Mouse (Mus musculus): ENCODE measurements at regions not wholly inside any gene's neighbourhood (a gene's known extent, or its start where the extent isn't known, plus 50 kb on each side); places are given as distances from the start of the nearest gene placed in this dataset.
"Not testable (repeated sequence)": the region's sequence is repeated elsewhere in the genome, so short reads cannot be mapped to it uniquely, and the experiment has no call there.

DNA sequence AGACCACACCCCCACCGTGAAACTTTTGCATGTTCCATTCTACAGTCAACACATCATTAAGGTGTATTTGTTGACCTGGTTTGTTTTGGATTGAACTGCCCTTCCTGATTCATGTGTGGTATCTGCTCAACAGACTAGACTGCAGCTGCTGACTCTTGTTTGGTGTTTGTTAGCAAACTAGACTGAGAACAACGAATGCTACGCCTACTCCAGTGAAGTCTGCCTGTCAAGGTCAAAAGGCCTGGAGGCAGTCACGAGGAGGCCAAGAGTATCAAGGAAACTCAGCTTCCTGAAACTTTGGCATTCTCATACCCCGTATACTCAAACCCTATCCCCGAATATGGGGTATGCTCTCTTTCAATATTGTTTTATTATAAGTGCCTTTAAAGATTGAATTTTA is 194.2 kb upstream of the Spin1 start:
- DNase-seq (ENCODE audit: low spot score in 2 of 2); intact Hi-C loops (cut with DNase I): not testable (repeated sequence)

DNA sequence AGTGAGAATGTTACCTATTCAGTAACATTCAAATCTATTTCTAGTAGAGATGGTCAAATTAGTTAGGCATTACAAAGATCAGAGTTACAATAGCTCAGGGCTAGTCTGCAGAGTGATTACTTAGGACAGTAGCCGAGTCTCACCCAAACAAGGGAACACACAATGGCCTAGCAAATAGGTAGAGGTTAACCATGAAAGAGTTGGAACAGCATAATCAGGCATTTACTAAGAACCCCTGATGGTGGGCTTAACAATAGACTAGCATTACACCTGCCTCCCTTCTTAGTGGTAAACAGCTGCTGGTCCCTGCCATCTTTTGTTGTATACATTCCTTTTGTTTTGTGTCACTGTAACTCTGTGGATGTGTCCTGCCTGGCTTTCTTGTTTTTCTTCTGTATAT is 193.8 kb upstream of the Spin1 start:
- intact Hi-C loops (cut with DNase I) = no loop called here
- DNase-seq (ENCODE audit: low spot score in 2 of 2) = no peak

DNA sequence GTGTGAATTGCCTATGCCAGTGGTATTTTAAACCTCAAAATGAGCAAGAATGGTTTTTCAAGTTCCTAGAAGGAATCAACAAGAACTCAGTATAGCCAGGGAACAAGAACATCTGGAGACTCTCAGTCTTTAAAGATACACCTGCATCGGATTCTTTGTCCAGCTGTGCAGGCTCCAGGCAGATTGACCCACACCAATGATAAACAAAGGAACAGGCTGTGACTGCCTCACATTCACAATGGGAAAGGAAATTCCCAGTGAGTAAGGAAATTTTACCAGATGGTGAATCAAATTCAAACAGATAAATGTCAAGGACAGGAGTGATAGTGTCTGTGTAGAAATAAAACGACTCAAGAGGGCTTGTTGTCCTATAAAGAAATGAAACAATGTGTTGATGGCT is 187.9 kb upstream of the Spin1 start:
- intact Hi-C loops (cut with DNase I); DNase-seq (ENCODE audit: low spot score in 2 of 2): not testable (repeated sequence)

DNA sequence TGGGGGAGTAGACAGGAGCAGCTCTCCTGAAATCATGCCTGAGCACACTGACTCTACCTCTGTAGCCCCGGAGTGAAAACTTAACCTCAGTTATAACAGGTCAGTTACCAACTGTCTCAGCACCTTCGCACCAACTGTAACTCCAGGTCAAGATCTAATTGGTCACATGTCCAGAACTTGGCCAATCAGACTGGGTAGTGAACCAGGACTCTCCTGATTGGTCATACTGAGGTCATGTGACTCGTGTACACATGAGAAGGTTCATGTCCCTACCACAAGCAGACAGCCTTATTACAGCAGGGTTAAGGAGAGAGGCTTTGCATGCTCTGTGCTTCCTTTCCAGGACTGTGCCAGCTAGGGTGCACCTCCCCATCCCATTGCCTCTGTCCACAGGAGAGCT is 166.7 kb upstream of the Spin1 start:
- DNase-seq (ENCODE audit: low spot score in 2 of 2); intact Hi-C loops (cut with DNase I): not testable (repeated sequence)

DNA sequence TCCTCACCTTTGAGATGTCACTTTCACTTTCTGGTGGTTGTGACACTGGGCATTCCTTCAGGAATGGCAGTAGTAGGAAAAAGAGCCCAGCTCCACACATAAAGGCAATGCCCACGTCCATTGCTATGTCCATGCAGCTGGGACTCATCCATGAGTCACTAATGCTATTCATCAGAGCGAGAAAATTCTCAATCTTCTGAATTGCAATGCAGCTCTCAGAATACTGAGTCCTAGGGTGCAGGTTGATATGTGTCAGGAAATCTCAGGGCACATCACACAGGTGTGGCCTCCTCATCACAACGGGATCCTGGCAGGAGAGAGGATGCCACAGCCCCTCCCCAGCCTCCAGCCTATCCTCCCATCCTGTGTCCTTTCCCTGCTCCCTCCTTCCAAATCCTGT is 158.1 kb upstream of the Spin1 start:
- no peak for DNase-seq (ENCODE audit: low spot score in 2 of 2)

DNA sequence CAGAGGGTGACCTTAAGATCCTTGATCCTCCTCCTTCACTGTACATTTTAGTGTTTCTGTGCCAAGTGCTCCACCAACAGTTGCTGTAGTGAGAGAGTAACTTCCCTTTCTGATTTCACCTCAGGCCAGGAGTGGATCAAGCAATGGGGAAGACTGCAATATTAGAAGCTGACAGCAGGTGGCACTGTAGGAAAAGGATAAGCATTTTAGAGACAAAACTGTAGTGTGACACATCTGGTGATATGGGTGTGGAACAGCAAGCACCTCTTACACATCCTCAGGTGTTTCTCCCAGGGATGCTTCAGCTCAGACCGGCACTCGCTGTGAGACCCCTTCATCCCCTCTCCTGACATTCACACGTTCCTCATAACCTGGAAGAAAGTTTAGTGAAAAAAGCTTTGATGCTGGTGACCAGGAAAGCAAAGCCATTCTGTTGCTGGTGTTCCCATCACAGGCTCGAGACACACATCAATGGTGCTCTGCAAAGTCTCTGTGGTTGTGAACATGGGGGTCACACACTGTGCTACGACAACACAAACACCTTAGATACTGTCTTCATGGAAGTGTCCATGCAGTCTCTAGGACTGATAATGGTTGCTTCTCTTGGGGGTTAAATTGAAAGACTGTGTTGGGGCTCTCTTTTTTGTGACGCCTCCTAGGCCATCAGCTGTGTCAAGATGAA is 151.0 kb upstream of the Spin1 start:
- intact Hi-C loops (cut with DNase I) = loop anchor here (2.0 to 10.0 kb wide), 4 partner anchors 153 to 668 kb away; partner anchors contain the start of gene Spin1
- peak; percentile 65 to 84 for DNase-seq (ENCODE audit: low spot score in 2 of 2)

More for the DNA sequence above, 158.1 kb upstream of the Spin1 start:
- intact Hi-C loops (cut with DNase I) = loop anchor here (10.0 kb wide), 1 partner anchor 252 kb away; no protein-coding TSS in a partner anchor

DNA sequence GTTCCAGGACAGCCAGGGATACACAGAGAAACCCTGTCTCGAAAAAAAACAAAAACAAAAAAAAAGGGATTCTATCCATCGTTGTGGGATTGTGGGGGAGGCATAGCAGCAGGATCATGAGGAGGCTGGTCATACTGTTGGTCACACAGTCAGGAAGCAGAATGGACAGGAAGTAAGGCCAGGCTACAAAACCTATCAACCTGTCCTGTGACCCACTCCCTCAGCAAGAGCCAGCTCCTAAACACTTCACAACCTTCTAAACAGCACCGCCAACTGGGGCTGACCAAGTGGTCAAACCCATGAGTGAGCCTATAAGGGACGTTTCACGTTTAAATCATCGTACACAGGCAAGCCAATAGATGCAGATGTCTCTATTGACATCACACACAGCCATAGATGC is 146.0 kb upstream of the Spin1 start:
- intact Hi-C loops (cut with DNase I) = loop anchor here (5.0 kb wide), 1 partner anchor 148 kb away; the partner anchor contains the start of gene Spin1
- DNase-seq (ENCODE audit: low spot score in 2 of 2) = no peak

DNA sequence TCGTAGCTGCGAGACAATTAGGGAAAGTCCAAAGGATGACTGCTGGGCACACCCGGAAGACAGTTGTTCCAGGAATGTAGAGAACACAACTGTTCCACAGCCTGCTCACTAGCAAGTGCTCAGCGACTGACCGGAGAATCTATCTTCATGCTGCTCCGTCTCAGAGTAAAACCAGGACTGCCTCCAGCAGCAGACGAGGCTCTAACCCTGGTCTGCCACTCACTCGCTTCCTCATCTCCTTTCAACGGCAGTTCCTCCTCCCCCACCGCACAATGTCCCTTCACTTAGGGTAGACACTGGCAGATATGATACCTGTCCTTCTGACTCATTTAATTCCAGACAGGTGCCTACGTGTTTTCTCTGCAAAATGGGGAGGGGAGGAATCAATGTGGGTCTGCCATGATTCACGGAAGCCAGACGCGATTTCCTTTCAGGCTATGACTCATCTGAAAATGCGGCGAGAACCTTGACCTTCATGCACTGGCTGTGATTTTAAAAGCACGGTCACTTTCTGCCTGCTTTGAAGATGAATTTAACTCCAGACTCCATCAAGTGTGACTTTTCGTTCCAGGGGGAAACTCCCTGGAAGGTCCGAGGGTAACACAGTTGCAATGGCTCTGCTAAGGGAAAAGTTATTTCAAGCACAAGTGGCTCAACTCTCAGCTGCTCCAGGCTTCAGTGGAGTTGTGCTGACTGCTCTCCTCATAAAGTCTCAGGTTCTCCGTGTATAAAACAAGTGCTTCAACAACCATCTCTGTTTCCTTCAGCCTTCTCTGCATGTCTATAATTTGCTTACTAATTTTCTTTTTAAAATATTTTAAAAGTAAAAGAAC is 142.4 kb upstream of the Spin1 start:
- DNase-seq (ENCODE audit: low spot score in 2 of 2) = no peak
- intact Hi-C loops (cut with DNase I) = no loop called here

DNA sequence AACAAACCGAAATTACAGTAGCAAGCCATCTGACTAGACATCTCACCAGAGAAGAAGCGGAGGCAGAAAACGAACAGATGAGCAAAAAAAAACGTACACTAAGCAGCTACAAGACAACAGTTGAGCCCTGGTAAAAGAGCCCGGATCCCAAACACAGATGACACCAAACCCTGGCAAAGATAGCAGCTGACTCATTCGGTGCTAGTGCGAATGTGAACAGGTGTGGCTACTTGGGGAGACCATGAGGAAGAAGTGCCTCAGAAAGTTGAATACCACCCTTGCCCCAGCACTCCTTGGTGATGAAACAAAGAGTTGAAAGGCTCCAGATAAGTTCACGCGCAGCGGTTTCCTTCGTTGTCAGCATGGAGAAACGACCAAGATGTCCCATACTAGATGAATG is 139.8 kb upstream of the Spin1 start:
- no peak for DNase-seq (ENCODE audit: low spot score in 2 of 2)
- intact Hi-C loops (cut with DNase I) = no loop called here

DNA sequence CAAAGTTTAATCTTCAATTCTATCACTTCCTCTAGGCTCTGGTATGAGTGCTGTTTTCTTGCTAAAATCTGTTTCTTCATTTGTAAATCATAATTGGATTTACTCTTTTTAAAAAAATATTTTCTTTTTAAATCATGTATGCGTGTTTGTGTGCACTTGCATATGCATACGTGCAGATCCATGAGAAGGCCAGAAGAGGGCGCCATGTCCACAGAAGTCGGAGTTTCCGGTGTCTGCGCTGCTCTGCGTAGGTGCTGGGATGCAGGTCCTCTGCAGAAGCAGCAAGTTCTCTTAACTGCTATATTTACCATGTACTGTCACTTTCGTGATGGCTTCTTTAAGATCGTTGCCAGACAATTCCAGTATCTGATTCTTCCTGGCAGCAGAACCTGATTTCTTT is 136.6 kb upstream of the Spin1 start:
- intact Hi-C loops (cut with DNase I) = no loop called here
- DNase-seq (ENCODE audit: low spot score in 2 of 2) = no peak

DNA sequence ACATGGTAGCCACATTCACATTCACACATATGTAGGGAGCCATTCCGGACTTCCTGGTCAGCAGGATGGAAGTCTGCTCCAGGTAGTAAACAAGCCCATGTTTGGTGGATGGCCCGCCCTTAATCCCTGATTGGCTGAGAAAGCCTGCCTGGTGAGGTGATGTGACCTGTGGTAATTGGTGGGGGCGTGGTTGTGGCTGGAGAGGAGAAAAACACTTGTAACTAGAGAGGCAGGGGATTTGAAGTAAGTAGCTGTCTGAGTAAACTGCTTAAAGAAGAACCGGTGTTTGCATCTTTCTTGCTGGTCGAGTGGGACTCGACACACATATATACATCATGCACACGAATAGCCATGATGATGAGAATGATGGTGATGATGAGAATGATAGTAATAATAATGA is 135.6 kb upstream of the Spin1 start:
- DNase-seq (ENCODE audit: low spot score in 2 of 2); intact Hi-C loops (cut with DNase I): not testable (repeated sequence)

DNA sequence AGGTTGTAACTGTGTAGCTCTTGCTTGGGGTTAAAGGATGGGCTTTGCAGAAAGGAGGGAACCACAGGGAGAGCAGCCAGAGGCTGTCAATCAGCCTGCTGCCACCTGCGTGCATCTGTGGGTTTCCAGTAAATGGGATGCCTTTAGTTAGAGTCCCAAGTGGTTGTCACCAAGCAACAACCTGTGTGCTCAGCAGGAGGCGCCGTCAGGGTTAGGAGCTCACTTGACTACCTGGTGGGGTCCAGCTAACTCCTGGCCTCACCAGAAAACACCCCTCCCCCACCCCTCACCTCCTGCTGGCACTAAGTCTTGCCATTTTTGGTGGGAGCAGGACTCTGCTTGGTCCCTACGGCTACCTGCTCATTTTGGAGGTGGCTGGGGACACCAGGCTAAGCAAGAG is 135.0 kb upstream of the Spin1 start:
- intact Hi-C loops (cut with DNase I) = no loop called here

DNA sequence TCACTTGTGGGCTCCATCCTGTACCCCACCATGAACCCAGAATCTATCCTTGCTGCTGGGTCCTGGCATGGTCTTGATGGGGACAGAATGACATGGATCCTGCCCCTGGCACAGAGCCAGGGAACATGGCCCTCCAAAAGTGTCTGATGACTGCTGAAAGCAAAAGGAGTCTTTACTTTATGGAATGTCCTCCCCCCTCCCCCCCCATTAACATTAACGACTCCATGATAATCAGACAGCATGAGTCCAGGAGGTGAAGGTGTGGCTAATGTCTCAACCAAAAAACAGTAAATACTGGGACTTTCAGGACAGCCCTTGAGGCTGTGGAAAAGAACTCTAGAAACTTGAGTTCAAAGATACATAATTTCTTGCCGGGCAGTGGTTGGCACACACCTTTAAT is 133.9 kb upstream of the Spin1 start:
- intact Hi-C loops (cut with DNase I) = no loop called here
- no peak for DNase-seq (ENCODE audit: low spot score in 2 of 2)

More for the DNA sequence above, 135.0 kb upstream of the Spin1 start:
- DNase-seq (ENCODE audit: low spot score in 2 of 2) = no peak

DNA sequence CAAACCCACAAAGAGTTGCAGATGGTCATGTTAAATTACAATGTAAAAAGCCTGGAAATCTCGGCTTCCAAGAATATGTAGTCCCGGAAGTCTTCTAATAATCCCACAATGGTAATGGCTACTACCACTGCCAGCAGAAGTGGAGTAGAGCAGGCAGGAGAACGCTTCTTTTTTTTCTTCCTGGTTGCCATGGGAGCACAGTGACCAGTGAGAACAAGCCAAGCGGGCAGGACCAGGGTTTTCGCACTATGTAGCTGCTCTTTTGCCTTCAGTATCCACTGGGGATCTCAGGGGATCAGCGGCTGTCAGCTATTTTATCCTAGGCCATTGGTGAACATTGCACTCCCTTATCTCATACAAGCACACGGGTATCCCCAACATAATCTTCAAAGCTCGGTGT is 127.3 kb upstream of the Spin1 start:
- intact Hi-C loops (cut with DNase I) = no loop called here

DNA sequence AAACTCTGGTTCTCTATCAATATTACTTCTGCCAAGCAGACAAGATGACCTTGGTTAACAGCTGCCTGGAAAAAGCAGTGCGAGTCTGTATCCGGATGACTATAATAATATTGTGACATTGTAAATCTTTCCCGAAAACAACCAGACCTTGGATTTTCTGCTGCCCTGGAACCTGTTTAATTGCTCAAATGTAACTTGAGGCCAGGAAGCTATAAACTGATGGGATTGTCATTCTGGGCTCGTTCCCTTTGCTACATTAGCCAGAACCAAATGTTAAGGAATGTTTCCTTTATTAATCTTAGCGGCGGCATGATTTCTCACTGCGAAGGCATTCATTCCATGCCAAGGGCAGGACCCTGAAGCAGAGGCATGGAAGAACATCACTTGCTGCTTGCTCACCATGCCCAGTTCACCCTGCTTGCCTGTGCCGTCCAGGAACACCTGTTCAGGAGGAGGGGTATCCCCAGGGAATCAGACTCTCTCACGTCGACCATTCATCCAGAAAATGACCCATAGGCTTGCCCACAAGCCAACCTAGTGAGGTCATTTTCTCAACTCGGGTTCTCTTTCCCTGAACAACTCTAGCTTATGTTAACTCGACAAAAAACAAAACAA is 125.3 kb upstream of the Spin1 start:
- intact Hi-C loops (cut with DNase I) = no loop called here
- no peak for DNase-seq (ENCODE audit: low spot score in 2 of 2)

More for the DNA sequence above, 127.3 kb upstream of the Spin1 start:
- no peak for DNase-seq (ENCODE audit: low spot score in 2 of 2)

DNA sequence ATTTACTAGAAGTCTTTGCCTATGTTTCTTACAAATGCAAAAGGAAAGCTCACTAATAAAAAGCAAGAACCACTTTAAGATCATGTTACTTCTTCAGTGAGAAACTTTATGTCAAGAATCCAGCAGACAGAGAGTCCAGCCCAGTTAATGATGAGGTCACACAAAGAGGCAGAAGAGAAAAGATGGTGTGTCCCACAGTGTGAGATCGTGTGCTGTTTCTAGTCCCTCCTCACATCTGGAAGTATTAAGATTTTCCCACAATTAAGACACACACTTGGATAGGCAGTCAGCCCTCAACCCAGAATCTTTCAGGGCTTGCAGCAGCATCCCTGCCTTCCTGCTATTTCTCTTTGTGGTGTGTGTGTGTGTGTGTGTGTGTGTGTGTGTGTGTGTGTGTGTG is 118.7 kb upstream of the Spin1 start:
- DNase-seq (ENCODE audit: low spot score in 2 of 2) = no peak
- intact Hi-C loops (cut with DNase I) = no loop called here

DNA sequence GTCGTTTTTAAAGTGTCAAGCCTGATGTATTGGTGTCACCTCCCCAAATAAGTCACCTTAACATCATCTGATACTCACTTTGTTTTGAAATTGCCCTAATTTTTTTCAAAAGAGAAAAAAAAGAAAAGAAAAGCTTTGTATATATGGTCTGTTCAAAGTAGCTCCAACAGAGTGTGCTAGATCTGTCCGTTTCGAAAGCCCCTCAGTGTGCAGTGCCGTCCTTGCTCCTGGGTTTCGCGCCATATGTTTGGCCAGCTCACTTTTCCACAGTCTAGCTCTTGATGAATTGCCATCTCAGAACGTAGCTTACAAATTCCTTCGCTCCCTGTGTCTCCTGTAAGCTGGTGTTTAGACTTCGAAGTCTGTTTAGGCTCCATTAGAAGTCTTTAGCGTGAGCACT is 117.7 kb upstream of the Spin1 start:
- intact Hi-C loops (cut with DNase I) = no loop called here
- DNase-seq (ENCODE audit: low spot score in 2 of 2) = no peak

DNA sequence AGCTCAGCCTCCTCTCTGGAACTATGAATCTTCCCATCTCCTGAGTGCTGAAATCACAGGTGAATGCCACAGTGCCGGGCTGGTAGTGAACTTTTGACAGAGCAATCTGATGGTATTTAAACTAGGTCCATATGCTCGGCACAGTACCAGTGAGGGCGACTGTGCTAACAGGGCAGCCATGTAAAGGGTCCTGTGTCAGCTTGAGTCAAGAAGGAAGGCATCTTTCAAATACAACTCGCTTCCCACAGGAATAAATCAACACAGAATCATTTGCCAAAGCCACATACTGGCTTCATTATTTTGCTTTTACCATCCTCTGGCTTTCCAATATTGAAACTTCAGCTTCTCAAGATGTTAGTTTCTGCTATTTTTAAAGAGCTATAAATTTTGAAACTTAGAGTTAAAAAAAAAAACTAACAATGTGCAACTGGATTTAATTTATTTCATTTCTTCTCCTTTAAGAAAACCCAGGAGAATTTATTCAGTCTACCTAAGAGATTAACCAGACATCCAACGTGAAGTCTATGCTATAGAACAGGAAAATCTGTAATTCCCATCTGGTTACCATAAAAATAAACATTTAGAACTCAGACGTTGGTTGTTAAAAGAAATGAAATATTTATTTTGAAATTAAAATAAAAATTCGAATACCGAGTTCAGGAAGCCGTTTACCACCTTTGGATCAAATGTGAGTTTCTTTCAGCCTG is 108.8 kb upstream of the Spin1 start:
- DNase-seq (ENCODE audit: low spot score in 2 of 2) = no peak
- intact Hi-C loops (cut with DNase I) = no loop called here

DNA sequence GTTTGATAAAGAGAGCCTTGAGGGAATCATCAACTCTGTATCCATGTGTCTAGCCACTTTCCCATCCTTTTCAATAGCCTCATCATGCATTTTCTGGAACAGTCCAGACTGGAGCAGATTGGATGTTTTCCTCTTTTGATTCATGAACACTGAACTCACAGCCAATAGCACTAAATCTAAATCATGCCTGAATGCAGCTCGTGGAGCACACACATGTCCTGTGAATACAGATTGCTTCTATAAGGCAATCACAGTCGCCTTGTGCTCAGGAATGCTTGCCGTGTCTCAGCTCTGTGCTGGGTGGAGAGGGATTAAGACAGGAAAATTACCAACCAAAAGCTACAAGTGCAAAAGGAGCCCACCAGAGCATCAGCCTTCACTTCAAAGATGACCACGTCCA is 100.9 kb upstream of the Spin1 start:
- intact Hi-C loops (cut with DNase I) = no loop called here

DNA sequence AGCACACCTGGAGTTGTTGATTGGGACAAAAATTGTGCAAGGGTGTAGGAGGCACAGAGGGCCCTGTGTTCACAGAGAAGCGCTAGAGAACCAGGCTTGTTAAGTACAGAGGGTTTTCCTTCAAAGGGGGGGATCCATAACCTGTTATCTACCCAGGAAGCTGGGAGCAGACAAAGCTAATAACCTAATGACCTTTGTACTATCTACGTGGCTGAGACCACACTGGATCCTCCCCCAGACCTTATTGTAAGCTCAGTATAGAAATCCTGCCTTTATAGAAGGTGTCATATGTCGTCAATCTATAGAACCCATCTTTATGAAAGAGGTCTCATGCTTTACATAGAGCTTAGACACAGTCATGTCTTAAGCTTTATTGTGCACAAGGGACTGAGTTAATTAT is 95.9 kb upstream of the Spin1 start:
- intact Hi-C loops (cut with DNase I) = no loop called here
- DNase-seq (ENCODE audit: low spot score in 2 of 2) = no peak

More for the DNA sequence above, 100.9 kb upstream of the Spin1 start:
- no peak for DNase-seq (ENCODE audit: low spot score in 2 of 2)
